Mouse (Mus musculus) layer of hippocampus, postnatal 36 days (tissue): ENCODE results near the gene Sobp. TPM values are rescaled to one million over a fixed set of nuclear protein-coding genes. Genes with fewer than 3 reads are reported as not detected.

Experiments
- DNase-seq, 2 experiments: peaks; one replicate each; pipeline ENCODE4 v3.0.0; 2022
- total RNA-seq, 2 experiments: library from RNA; stranded (reverse); gene quantifications; 2 replicates each; pipeline ENCODE4 v1.2.3; 2021

Gene Sobp
- total RNA-seq, 2 experiments from 2014 or later = 83.0 to 84.4 TPM

GRCm38 (mm10) chr10:42989910-42990309, 184.4 kb downstream of the Sobp start:
- no peak for DNase-seq

- no peak for DNase-seq
These were observed 185.7 kb downstream of the Sobp start for GRCm38 (mm10) chr10:42988627-42989026.

- DNase-seq = no peak
These were observed 186.7 kb downstream of the Sobp start for GRCm38 (mm10) chr10:42987594-42988052.

DNA sequence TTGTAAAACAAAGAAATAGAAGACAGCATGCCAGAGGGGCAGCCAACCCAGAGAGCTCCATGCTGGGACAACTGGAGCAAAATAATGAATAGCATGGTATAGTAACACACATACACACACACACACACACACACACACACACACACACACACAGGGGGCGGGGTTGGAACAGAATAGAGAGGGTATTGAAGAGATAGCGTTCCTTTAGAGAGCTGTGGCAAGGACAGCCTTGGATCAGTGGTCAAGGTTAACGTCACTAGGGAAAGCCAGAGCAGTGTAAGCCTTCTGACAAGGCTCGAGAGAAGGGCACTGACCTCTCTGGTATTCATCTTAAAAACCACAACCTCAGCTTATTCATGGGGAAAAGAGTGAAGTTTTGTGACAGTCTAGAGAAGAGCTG, 189.4 kb downstream of the Sobp start:
- no peak for DNase-seq

DNA sequence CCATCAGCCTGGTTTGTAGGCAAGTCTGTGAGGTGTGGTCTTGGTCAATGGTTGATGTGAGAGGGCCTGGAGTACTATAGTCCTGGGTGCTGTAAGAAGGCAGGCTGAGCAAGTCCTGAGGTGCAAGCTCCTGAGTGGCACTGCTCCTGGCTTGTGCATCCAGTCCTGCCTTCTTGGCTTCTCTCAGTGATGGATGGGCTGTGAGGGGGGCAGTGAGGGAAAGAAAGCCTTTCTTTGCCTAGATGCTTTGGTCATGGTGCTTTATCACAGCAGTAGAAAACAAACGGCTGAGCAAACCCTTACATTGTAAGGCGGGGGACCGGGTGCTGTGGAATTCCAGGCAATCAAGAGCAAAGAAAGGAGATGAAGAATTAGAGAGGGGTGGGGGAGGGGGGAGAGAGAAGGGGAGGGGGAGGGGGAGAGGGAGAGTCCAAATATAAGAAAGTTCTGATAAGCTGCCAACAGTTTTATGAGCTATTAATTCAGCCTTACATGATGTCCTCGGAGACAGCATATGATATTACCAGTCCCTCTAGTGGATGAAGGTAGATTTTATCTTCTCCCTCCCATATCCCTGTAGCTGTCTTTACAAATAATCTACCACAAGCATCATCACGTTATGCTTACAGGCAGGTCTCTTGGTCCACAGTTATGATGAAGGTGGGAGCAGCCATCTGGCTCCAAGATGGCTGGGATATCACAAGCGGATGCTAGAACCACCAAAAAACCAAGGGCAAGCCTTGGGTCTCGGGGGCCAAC, 193.2 kb downstream of the Sobp start:
- DNase-seq = no peak

DNA sequence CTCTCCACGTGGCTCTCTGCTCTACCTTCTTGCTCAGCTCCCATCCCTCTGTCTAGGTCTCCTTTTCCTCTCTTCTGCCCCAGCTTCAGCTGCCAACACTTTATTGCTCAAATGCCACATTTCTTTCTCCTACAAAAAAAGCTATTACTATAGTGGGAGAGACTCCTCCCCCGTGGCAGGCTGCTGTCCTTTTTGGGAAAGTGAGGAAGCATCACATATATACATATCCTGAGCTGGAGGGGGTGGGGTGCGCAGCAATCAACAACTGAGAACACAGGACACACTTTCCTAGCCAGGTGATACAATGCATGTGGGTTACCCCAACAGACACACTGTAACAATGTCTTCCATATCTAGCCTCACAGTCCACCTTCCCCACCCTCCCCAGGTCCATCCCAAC, 196.0 kb downstream of the Sobp start:
- DNase-seq = no peak

GRCm38 (mm10) chr10:42976577-42976976, 197.8 kb downstream of the Sobp start:
- no peak for DNase-seq

- no peak for DNase-seq
These were observed 200.8 kb downstream of the Sobp start for GRCm38 (mm10) chr10:42973537-42973936.

GRCm38 (mm10) chr10:42972504-42973172, 201.7 kb downstream of the Sobp start:
- DNase-seq = peak; percentile 36

DNA sequence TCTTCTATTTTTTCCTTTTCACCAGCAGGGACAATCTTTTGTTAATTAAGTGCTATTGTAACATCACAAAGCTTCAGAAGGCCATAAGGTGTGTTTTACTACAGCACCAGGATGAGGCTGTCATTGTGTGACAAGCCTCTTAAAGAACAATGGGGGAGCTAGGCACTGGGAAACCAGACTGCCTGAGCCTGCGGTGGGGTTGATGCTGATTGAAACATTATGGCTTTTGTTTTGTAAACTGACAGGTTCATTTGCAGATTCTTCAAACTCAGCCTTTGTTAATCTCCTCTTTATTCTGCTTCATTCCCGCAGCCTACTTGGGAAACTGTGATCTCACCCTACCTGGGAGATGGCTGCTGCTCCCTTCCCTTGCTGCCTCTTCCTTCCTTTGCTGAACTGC, 206.0 kb downstream of the Sobp start:
- DNase-seq = no peak

DNA sequence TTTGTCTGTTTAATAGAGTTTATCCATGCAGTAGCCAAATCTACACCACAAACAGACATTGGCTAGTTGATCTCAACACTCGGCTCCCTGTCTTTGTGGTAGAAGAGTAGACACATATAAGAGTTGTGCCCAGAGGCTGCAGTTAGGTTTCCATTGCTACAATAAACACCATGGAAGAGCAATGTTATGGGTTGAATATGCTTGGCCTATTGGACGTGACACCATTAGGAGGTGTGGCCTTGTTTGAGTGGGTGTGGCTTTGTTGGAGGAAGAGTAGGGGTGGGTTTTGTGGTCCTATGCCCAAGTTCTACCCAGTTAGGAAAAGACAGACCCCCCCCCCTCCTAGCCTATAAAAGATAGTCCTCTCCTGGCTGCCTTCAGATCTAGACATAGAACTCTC, 211.3 kb downstream of the Sobp start:
- no peak for DNase-seq

- no peak for DNase-seq
These were observed 211.7 kb downstream of the Sobp start for GRCm38 (mm10) chr10:42962655-42963054.

DNA sequence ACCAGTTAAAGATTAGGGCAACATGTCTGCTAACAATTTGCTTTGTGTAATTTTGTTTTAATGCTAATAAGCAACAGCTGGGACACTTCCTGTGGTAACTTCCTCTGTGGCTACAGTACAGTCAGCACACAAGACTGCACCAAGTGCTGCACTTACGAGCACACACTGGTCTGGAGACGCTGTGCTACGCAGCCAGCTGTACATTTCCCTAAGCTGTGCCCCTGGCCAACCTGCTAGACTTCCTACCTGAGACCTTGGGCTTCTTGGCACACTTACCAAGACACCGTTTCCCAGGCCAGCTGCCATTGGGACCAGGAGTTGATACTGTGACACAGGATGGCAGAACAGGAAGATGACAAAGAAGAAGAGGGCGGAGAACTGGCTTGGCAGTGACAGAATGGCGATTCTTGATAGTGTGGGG, 212.1 kb downstream of the Sobp start:
- DNase-seq = no peak

GRCm38 (mm10) chr10:42961771-42962170, 212.6 kb downstream of the Sobp start:
- no peak for DNase-seq

- DNase-seq = no peak
These were observed 215.6 kb downstream of the Sobp start for GRCm38 (mm10) chr10:42958686-42959085.

DNA sequence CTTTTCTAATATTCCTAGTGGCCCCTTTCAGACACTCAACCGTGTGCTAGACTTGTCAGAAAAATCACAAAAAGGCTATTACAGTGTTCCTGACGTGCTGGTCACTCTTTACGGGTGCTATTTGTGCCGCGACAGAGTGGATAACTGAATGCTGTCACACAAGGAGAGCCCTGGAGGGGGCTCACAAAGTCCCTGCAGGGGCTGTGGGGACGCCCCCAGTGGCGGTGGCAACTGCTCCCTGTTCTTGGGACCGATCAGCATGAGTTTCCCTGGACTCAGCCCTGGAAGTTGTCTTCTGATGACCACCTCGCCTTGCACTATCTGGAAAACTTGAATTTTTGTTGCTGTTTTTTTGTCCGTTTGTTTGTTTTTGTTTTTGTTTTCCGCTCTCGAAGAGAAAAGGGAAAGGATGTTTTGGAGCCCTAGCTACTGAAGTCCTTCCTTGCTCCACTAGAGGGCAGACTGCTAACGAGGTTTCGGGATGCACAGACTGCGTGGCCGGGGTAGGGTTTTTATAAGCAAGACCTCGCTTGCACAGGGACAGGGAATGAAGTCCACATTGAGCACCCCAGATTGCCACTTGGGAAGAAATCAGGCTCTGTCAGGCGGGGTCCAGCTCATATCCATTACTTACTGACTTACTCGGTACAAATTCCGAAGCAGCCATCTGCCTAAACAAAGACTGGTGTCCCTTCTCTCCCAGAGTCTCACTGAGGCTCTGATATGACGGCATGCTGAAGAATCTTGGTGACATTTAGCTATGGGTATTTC, 216.3 kb downstream of the Sobp start:
- peak; percentile 50 to 62 for DNase-seq

GRCm38 (mm10) chr10:42955205-42955604, 219.1 kb downstream of the Sobp start:
- no peak for DNase-seq

DNA sequence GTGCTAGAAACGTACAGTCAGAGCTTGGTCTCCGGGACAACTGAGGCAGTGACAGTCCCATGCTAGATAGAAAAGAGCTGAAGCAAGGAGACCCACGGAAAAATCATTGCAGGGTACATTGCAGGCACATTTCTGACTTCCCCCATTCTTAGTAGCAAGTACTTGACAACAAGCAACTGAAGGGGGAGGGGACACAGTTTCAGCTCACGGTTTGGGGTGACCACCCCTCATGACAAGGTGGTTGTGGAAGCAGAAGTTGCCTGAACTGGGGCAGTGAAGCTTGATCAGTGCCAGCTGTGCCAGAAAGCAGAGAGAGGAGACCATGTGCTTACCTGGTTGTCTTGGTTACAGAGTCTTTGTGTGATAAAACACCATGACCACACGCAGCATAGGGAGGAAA, 220.7 kb downstream of the Sobp start:
- no peak for DNase-seq

Other genes starting within 250 kb of the Sobp start
- gene 9030612E09Rik, start 174 bp upstream of the Sobp start, total RNA-seq = 1 to 10 TPM; 1.8 to 1.9 TPM
- 10 to 100 TPM; 14.0 to 19.2 TPM for gene Pdss2, start 47.0 kb upstream of the Sobp start, total RNA-seq